Mouse (Mus musculus) MEL (cell line): ENCODE data around the gene Krtap9-3. TPM values are rescaled to one million over a fixed set of nuclear protein-coding genes. Genes with fewer than 3 reads are reported as not detected.

ENCODE experiments used
- DNase-seq: peaks from one replicate; pipeline ENCODE4 v3.0.0; 2011; ENCODE audit warnings: low read depth, low spot score
- H3K27ac ChIP-seq: 2 replicates; pipeline ENCODE4 v1.5.1; 2012; ENCODE audit warnings: low read depth, mild to moderate bottlenecking, control low read depth, low read length, moderate library complexity; ENCODE audit not compliant: control insufficient read depth
- H3K27me3 ChIP-seq, 2 experiments: fragments of 150-350 bp in 1 of 2; sonication (generic) in 1 of 2; 2 replicates each; pipeline ENCODE4 v1.6.1; 2012; ENCODE audit warnings: low read length in 2 of 2, mild to moderate bottlenecking in 2 of 2, improper control_type of control experiment in 1 of 2, moderate library complexity in 1 of 2; ENCODE audit not compliant: insufficient read depth in 2 of 2, control insufficient read depth in 1 of 2
- H3K36me3 ChIP-seq, 2 experiments: 2 replicates each; pipeline ENCODE4 v1.6.1; 2012 to 2014; ENCODE audit warnings: low read length in 2 of 2, improper control_type of control experiment in 1 of 2, inconsistent platforms in 1 of 2, mild to moderate bottlenecking in 1 of 2; ENCODE audit not compliant: insufficient read depth in 2 of 2, control insufficient read depth in 1 of 2
- H3K4me1 ChIP-seq, 2 experiments: fragments of 150-350 bp in 1 of 2; sonication (generic) in 1 of 2; 2 replicates each; pipeline ENCODE4 v1.6.1; 2012; ENCODE audit warnings: low read length in 2 of 2, improper control_type of control experiment in 1 of 2, mild to moderate bottlenecking in 1 of 2; ENCODE audit not compliant: insufficient read depth in 2 of 2, control insufficient read depth in 1 of 2
- H3K4me3 ChIP-seq, 2 experiments: fragments of 150-350 bp in 1 of 2; sonication (generic) in 1 of 2; 2 replicates each; pipeline ENCODE4 v1.5.1; 2012; ENCODE audit warnings: low read depth in 2 of 2, low read length in 2 of 2, mild to moderate bottlenecking in 2 of 2, moderate library complexity in 2 of 2, control low read depth in 1 of 2, improper control_type of control experiment in 1 of 2; ENCODE audit not compliant: control insufficient read depth in 1 of 2, insufficient read depth in 1 of 2
- H3K79me2 ChIP-seq: 2 replicates; pipeline ENCODE4 v1.6.1; 2012; ENCODE audit warnings: mild to moderate bottlenecking, low read length, moderate library complexity; ENCODE audit not compliant: control insufficient read depth, poor library complexity, insufficient read depth
- H3K9ac ChIP-seq: 2 replicates; pipeline ENCODE4 v1.6.1; 2012; ENCODE audit warnings: low read depth, mild to moderate bottlenecking, control low read depth, low read length, moderate library complexity; ENCODE audit not compliant: control insufficient read depth, poor library complexity, severe bottlenecking
- H3K9me3 ChIP-seq: fragments of 150-350 bp; sonication (generic); replicated peaks from 2 replicates; pipeline ENCODE4 v1.6.1; 2012; ENCODE audit warnings: mild to moderate bottlenecking, low read length, improper control_type of control experiment, moderate library complexity; ENCODE audit not compliant: insufficient read depth
- BHLHE40 ChIP-seq: IDR thresholded peaks from 2 replicates; pipeline ENCODE4 v1.6.1; 2012; ENCODE audit warnings: low read depth, mild to moderate bottlenecking, inconsistent platforms, low read length, improper control_type of control experiment, borderline replicate concordance
- CHD1 ChIP-seq: IDR thresholded peaks from 2 replicates; pipeline ENCODE4 v1.6.1; 2012; ENCODE audit warnings: low read depth, mild to moderate bottlenecking, inconsistent platforms, low read length, improper control_type of control experiment
- CHD2 ChIP-seq: IDR thresholded peaks from 2 replicates; pipeline ENCODE4 v1.6.1; 2011; ENCODE audit warnings: low read length, improper control_type of control experiment
- E2F4 ChIP-seq: IDR thresholded peaks from 2 replicates; pipeline ENCODE4 v1.6.1; 2011; ENCODE audit warnings: low read depth, low read length, improper control_type of control experiment, borderline replicate concordance
- ELF1 ChIP-seq: IDR thresholded peaks from 2 replicates; pipeline ENCODE4 v1.6.1; 2014; ENCODE audit warnings: low read depth, mild to moderate bottlenecking, inconsistent platforms, low read length, improper control_type of control experiment, moderate library complexity
- EP300 ChIP-seq, 2 experiments: IDR thresholded peaks; 2 replicates each; pipeline ENCODE4 v1.6.1; 2011; ENCODE audit warnings: improper control_type of control experiment in 2 of 2, low read length in 2 of 2, low read depth in 1 of 2, mild to moderate bottlenecking in 1 of 2
- ETS1 ChIP-seq: IDR thresholded peaks from 2 replicates; pipeline ENCODE4 v1.6.1; 2012; ENCODE audit warnings: low read depth, mild to moderate bottlenecking, inconsistent platforms, low read length, improper control_type of control experiment, moderate library complexity
- GABPA ChIP-seq: IDR thresholded peaks from 2 replicates; pipeline ENCODE4 v1.6.1; 2012; ENCODE audit warnings: low read depth, mild to moderate bottlenecking, inconsistent platforms, low read length, improper control_type of control experiment, moderate library complexity
- HCFC1 ChIP-seq: IDR thresholded peaks from 2 replicates; pipeline ENCODE4 v1.6.1; 2012; ENCODE audit warnings: low read depth, mild to moderate bottlenecking, inconsistent platforms, low read length, improper control_type of control experiment, moderate library complexity
- KAT2A ChIP-seq: conservative IDR thresholded peaks from 2 replicates; pipeline ENCODE4 v1.6.1; 2012; ENCODE audit warnings: low read depth, low read length, improper control_type of control experiment, inconsistent platforms
- MAFK ChIP-seq: IDR thresholded peaks from 2 replicates; pipeline ENCODE4 v1.6.1; 2011; ENCODE audit warnings: low read depth, mild to moderate bottlenecking, low read length, improper control_type of control experiment, borderline replicate concordance
- MAZ ChIP-seq: IDR thresholded peaks from 2 replicates; pipeline ENCODE4 v1.6.1; 2012; ENCODE audit warnings: low read depth, mild to moderate bottlenecking, inconsistent platforms, low read length, improper control_type of control experiment
- MYB ChIP-seq: IDR thresholded peaks from 2 replicates; pipeline ENCODE4 v1.6.1; 2011; ENCODE audit warnings: mild to moderate bottlenecking, low read depth, low read length, improper control_type of control experiment
- MYC ChIP-seq: IDR thresholded peaks from 2 replicates; pipeline ENCODE4 v1.6.1; 2011; ENCODE audit warnings: low read depth, mild to moderate bottlenecking, low read length, improper control_type of control experiment, moderate library complexity
- NRF1 ChIP-seq: IDR thresholded peaks from 2 replicates; pipeline ENCODE4 v1.6.1; 2014; ENCODE audit warnings: low read depth, mild to moderate bottlenecking, inconsistent platforms, low read length, improper control_type of control experiment, moderate library complexity; ENCODE audit not compliant: poor library complexity, insufficient read depth, severe bottlenecking
- POLR2AphosphoS5 ChIP-seq: IDR thresholded peaks from 2 replicates; pipeline ENCODE4 v1.6.1; 2012; ENCODE audit warnings: low read depth, borderline replicate concordance, mild to moderate bottlenecking, inconsistent platforms, low read length, moderate library complexity, mixed read lengths
- RAD21 ChIP-seq: IDR thresholded peaks from 2 replicates; pipeline ENCODE4 v1.6.1; 2011; ENCODE audit warnings: mild to moderate bottlenecking, low read depth, low read length, improper control_type of control experiment
- TAL1 ChIP-seq: IDR thresholded peaks from 2 replicates; pipeline ENCODE4 v1.6.1; 2012; ENCODE audit warnings: mild to moderate bottlenecking, inconsistent platforms, low read length, moderate library complexity, mixed read lengths
- TBP ChIP-seq: IDR thresholded peaks from 2 replicates; pipeline ENCODE4 v1.8.0; 2011; ENCODE audit warnings: low read depth, low read length, improper control_type of control experiment
- UBTF ChIP-seq: IDR thresholded peaks from 2 replicates; pipeline ENCODE4 v1.6.1; 2012; ENCODE audit warnings: low read depth, mild to moderate bottlenecking, inconsistent platforms, low read length, improper control_type of control experiment, moderate library complexity, borderline replicate concordance; ENCODE audit not compliant: insufficient read depth
- ZC3H11A ChIP-seq: IDR thresholded peaks from 2 replicates; pipeline ENCODE4 v1.6.1; 2012; ENCODE audit warnings: low read depth, mild to moderate bottlenecking, inconsistent platforms, low read length, improper control_type of control experiment
- ZKSCAN1 ChIP-seq: IDR thresholded peaks from 2 replicates; pipeline ENCODE4 v1.6.1; 2012; ENCODE audit warnings: low read depth, mild to moderate bottlenecking, inconsistent platforms, low read length, improper control_type of control experiment, moderate library complexity
- ZNF384 ChIP-seq: IDR thresholded peaks from 2 replicates; pipeline ENCODE4 v1.6.1; 2012; ENCODE audit warnings: low read depth, mild to moderate bottlenecking, inconsistent platforms, low read length, improper control_type of control experiment
- polyA plus RNA-seq, 2 experiments: library from polyadenylated mRNA; stranded (reverse) in 1 of 2; unstranded in 1 of 2; fragments of >175 nt in 1 of 2; fragments of >200 nt in 1 of 2; gene quantifications; 2 replicates each; pipeline versions ENCODE4 v1.2.1 to v1.2.4; 2012; ENCODE audit warnings: low replicate concordance in 2 of 2, low read depth in 1 of 2; ENCODE audit not compliant: insufficient read length in 2 of 2, insufficient read depth in 1 of 2, missing spikeins in 1 of 2
- total RNA-seq: library from RNA; depleted of rRNA; stranded (reverse); fragments of 300-350 nt; gene quantifications from 2 replicates; pipeline ENCODE4 v1.2.3, GENCODE M21; 2012

Gene Krtap9-3
- total and polyA plus RNA-seq, 3 experiments: not detected

- no peaks in the 10 kb centered on the region for H3K79me2 ChIP-seq
- no peak overlapping the region for H3K27ac ChIP-seq
- no peaks in the 10 kb centered on the region for H3K36me3 ChIP-seq
- no peaks in the 10 kb centered on the region for H3K27me3 ChIP-seq
- H3K9ac ChIP-seq: no peak overlapping the region
- no peaks in the 10 kb centered on the region; the same call in 1 of the 2 replicates for H3K9me3 ChIP-seq
- no peak for TF ChIP-seq TBP
- no peak for TF ChIP-seq GABPA
- no peak for TF ChIP-seq UBTF
- no peak for TF ChIP-seq ZC3H11A
- H3K4me1 ChIP-seq: no peaks in the 10 kb centered on the region
- no peak for DNase-seq
- no peak overlapping the region for H3K4me3 ChIP-seq
Measured at GRCm38 (mm10) chr11:99640926-99641325, 43.0 kb upstream of the Krtap9-3 start.

GRCm38 (mm10) chr11:99637086-99637485 is 39.2 kb upstream of the Krtap9-3 start:
- Histone ChIP-seq H3K9me3 (no peaks in the 10 kb centered on the region; the same call in 1 of the 2 replicates), H3K27me3 (no peaks in the 10 kb centered on the region), H3K9ac (no peak overlapping the region), H3K27ac (no peak overlapping the region), H3K4me3 (no peak overlapping the region), H3K36me3 (no peaks in the 10 kb centered on the region), H3K79me2 (no peaks in the 10 kb centered on the region), H3K4me1 (no peaks in the 10 kb centered on the region)
- DNase-seq: no peak
- TF ChIP-seq HCFC1: no peak
- TF ChIP-seq MAZ: no peak
- TF ChIP-seq CHD1: no peak
- no peak for TF ChIP-seq RAD21
- no peak for TF ChIP-seq MYC

- Histone ChIP-seq H3K9ac (no peak within 1 kb of the TSS), H3K36me3 (no peaks in the 10 kb centered on the region), H3K4me1 (no peaks in the 10 kb centered on the region), H3K4me3 (no peak within 1 kb of the TSS), H3K9me3 (no peaks in the 10 kb centered on the region), H3K79me2 (no peaks in the 10 kb centered on the region), H3K27ac (no peak within 1 kb of the TSS), H3K27me3 (no peaks in the 10 kb centered on the region)
- DNase-seq: no peak
- TF ChIP-seq MAFK: no peak
- no peak for TF ChIP-seq BHLHE40
- TF ChIP-seq NRF1: no peak
- TF ChIP-seq EP300 (IDR thresholded peaks at IDR 0.05; ENCODE audit: low read depth in 1 of 2, low read length in 2 of 2): no peak
- no peak for TF ChIP-seq POLR2AphosphoS5
- TF ChIP-seq CHD1: no peak
- TF ChIP-seq TAL1: no peak
- TF ChIP-seq ZKSCAN1: no peak
- TF ChIP-seq MYB: no peak
- no peak for TF ChIP-seq MYC
- no peak for TF ChIP-seq KAT2A
- no peak for TF ChIP-seq ETS1
- TF ChIP-seq E2F4: no peak
- no peak for TF ChIP-seq CHD2
- TF ChIP-seq ELF1: no peak
- TF ChIP-seq ZNF384: no peak
Measured at GRCm38 (mm10) chr11:99634653-99635134, 36.8 kb upstream of the Krtap9-3 start, which contains the start of gene Krtap4-2. Gene Krtap4-2 (minus strand): TSS chr11:99635084.
